Mouse (Mus musculus) limb, embryonic 11.5 days (tissue): ENCODE data around the gene Napepld. TPM values are rescaled to one million over a fixed set of nuclear protein-coding genes. Genes with fewer than 3 reads are reported as not detected.
"Not testable (repeated sequence)": the region's sequence is repeated elsewhere in the genome, so short reads cannot be mapped to it uniquely, and the experiment has no call there.

Experiments used
- ATAC-seq: fragments of 200-750 bp; cut with Nextera tagmentation; 2 replicates; pipeline ENCODE4 v1.8.0; 2017; ENCODE audit warnings: low read depth; ENCODE audit not compliant: insufficient number of reproducible peaks, low FRiP score, low TSS enrichment
- DNase-seq: peaks from one replicate; pipeline ENCODE4 v3.0.0-alpha.2; 2015; ENCODE audit warnings: low spot score
- H3K27ac ChIP-seq: fragments of 300-500 bp; sonication (generic); replicated peaks from 2 replicates; pipeline ENCODE4 v1.5.1; 2014; ENCODE audit warnings: low read depth, mild to moderate bottlenecking, low read length
- H3K27me3 ChIP-seq: fragments of 300-500 bp; sonication (generic); 2 replicates; pipeline ENCODE4 v1.6.1; 2014; ENCODE audit warnings: mild to moderate bottlenecking, low read length, mixed read lengths; ENCODE audit not compliant: control insufficient read depth, insufficient read depth
- H3K36me3 ChIP-seq: fragments of 300-500 bp; sonication (generic); 2 replicates; pipeline ENCODE4 v1.6.1; 2014; ENCODE audit warnings: mild to moderate bottlenecking, low read length, moderate library complexity, mixed read lengths; ENCODE audit not compliant: control insufficient read depth, insufficient read depth
- H3K4me1 ChIP-seq: fragments of 300-500 bp; sonication (generic); 2 replicates; pipeline ENCODE4 v1.6.1; 2014; ENCODE audit warnings: low read length, mixed read lengths; ENCODE audit not compliant: control insufficient read depth, insufficient read depth
- H3K4me2 ChIP-seq: fragments of 300-500 bp; sonication (generic); 2 replicates; pipeline ENCODE4 v1.6.1; 2014; ENCODE audit warnings: low read depth, mild to moderate bottlenecking, moderate library complexity; ENCODE audit not compliant: severe bottlenecking
- H3K4me3 ChIP-seq: fragments of 300-500 bp; sonication (generic); 2 replicates; pipeline ENCODE4 v1.5.1; 2014; ENCODE audit warnings: low read depth, low read length
- H3K9ac ChIP-seq: fragments of 300-500 bp; sonication (generic); 2 replicates; pipeline ENCODE4 v1.6.1; 2014; ENCODE audit warnings: mild to moderate bottlenecking, low read length
- H3K9me3 ChIP-seq: fragments of 300-500 bp; sonication (generic); 2 replicates; pipeline ENCODE4 v1.6.1; 2016; ENCODE audit warnings: low read length; ENCODE audit not compliant: control insufficient read depth
- WGBS: fragments of 180-500 bp; shearing (Covaris S2); extraction: QIAGEN DNeasy Blood & Tissue Kit; methylation state at CpG from one replicate; pipeline ENCODE4 v1.1.7; 2014; 5-methylcytosine and 5-hydroxymethylcytosine counted together
- polyA plus RNA-seq: library from polyadenylated mRNA; unstranded; fragments of >200 nt; fragmentation: Nextera tagmentation; extraction: Ambion mirVana; gene quantifications from 2 replicates; pipeline ENCODE4 v1.2.1, GENCODE M21; 2014

Gene Napepld
- polyA plus RNA-seq, 1 experiment from 2014 or later = 4.5 TPM

DNA sequence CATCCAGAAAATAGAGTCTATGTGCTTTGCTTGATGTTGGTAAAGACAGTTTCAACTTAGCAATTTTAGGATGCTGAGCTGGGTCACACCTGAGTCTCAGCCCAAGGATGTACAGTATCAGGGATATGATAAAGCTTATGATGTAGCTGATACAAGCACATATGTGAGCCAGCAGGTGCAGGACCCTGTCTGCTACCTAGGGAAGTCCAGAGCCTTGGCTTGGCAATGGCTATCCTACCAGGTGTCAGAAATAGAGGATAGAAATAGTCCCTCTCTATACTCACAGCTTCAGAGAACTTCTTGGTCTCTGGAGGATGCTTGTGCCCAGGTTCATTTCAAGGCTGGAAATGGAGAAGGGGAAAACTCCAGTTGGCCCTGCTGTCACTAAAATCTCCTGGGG, 75.3 kb downstream of the Napepld start:
- Histone ChIP-seq H3K27me3 (no peaks in the 10 kb centered on the region), H3K36me3 (no peaks in the 10 kb centered on the region), H3K9me3 (no peaks in the 10 kb centered on the region), H3K9ac (no peak overlapping the region), H3K4me3 (no peak overlapping the region), H3K4me1 (no peaks in the 10 kb centered on the region), H3K27ac (no peak overlapping the region), H3K4me2 (no peak overlapping the region)
- DNase-seq (no peak), ATAC-seq (no peak)

DNA sequence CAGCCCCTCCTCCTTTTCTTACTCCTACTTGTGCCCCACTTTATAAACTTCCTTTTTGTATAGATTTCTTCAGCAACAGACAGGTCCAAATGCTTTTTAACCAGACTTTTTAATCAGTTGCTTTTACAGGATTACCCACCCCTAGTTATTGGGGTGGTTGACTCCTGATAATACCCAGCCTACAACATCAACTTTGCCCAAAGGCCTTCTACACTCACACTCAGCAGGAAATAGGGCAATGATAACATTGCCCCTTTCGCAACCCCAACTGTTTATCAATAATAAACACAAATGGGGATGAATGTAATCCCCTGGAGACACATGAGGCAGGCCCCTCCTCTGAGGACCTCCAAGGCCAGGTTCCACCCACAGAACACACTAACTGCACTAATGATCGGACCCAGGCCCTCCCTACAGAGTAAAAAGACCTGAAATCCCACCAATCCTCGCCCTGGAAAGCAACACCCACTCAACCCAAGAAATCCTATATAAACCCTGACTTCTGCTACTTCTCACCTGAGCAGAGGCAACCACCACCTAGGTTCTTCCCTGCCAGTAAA, 84.7 kb downstream of the Napepld start:
- Histone ChIP-seq H3K9ac (no peak overlapping the region), H3K27ac (no peak overlapping the region), H3K27me3 (no peaks in the 10 kb centered on the region), H3K4me2 (no peak overlapping the region), H3K4me3 (no peak overlapping the region), H3K36me3 (no peaks in the 10 kb centered on the region), H3K9me3 (no peaks in the 10 kb centered on the region), H3K4me1 (no peaks in the 10 kb centered on the region)
- WGBS = 80% methylated on average over 3 of the region's 3 CpGs
- ATAC-seq (no peak), DNase-seq (no peak)

DNA sequence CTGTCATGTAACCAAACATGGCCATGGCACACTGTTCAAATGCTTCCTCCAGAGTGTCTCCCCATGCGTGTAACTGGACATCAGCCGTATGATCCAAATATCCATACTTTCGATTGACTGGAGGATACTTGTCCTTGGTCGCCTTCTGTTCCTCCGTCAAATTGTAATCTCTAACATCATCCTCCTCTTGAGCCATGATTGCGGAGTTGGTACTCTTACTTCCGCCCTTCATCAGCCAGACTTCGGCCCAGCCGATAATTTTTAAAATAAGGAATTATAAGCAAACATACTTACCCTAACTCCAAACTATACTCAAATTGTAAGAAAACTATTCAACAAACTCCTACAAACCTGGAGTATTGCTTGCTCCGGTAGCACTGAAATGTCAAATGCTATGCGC, 86.9 kb downstream of the Napepld start:
- H3K27me3 ChIP-seq, H3K4me2 ChIP-seq, H3K27ac ChIP-seq, ATAC-seq, H3K9ac ChIP-seq, H3K36me3 ChIP-seq, H3K4me1 ChIP-seq, H3K9me3 ChIP-seq, H3K4me3 ChIP-seq, DNase-seq: not testable (repeated sequence)
- WGBS = 96% methylated on average over 11 of the region's 11 CpGs

Other genes starting within 250 kb of the Napepld start
- 32.4 and 34.3 TPM in 2 replicates for gene Lrrc17, start 157.8 kb downstream of the Napepld start, polyA plus RNA-seq
- gene Fbxl13, start 55.8 kb downstream of the Napepld start, polyA plus RNA-seq = 0.12 TPM in 1 of 2 replicates, not detected in the other
- 75.3 and 91.9 TPM in 2 replicates for gene Armc10, start 55.6 kb downstream of the Napepld start, polyA plus RNA-seq
- gene Pmpcb, start 35.7 kb upstream of the Napepld start, polyA plus RNA-seq = 96.9 and 106 TPM in 2 replicates
- 93.4 and 95.6 TPM in 2 replicates for gene Dnajc2, start 83.9 kb upstream of the Napepld start, polyA plus RNA-seq
- gene Psmc2, start 83.9 kb upstream of the Napepld start, polyA plus RNA-seq = 230 and 231 TPM in 2 replicates
- 0.06 and 0.45 TPM in 2 replicates for gene Slc26a5, start 164.2 kb upstream of the Napepld start, polyA plus RNA-seq